Mouse (Mus musculus) G1E (cell line): Measurements from ENCODE around the gene Tmem120a.

Source experiments
- CTCF ChIP-seq: IDR thresholded peaks from 2 replicates; pipeline ENCODE4 v1.5.1; 2012; ENCODE audit warnings: low read depth, low read length, inconsistent platforms, mixed read lengths
- GATA1 ChIP-seq: IDR thresholded peaks from 2 replicates; pipeline ENCODE4 v1.6.1; 2012; ENCODE audit warnings: borderline replicate concordance, low read length, inconsistent platforms, mixed read lengths

DNA sequence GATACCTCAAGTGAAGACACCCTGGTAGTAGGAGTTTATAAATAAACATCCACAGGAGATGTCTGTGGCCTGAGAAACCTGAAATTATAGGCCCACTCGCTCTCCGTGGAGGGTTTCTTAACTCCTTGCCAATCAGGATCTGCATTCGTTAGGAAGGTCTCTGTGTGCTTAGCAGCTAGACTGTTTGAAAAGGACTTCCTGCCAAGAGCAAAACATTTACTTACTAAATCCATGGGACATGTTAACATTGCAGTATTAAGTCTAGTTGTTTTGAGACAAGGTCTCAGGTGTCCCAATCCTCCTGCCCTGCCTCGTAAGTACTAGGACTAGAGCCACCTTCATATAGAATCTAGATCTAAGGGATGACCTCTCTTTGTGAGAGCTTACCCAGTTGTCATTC, 53.0 kb downstream of the Tmem120a start:
- TF ChIP-seq CTCF (no peak), GATA1 (no peak)
